Mouse (Mus musculus) urinary bladder, adult 2 months (tissue): Measurements from ENCODE around the gene Rabac1. TPM values are rescaled to one million over a fixed set of nuclear protein-coding genes. Genes with fewer than 3 reads are reported as not detected.

Experiments used
- DNase-seq: peaks from one replicate; pipeline ENCODE4 v3.0.0; 2022; ENCODE audit warnings: low spot score
- polyA plus RNA-seq: library from polyadenylated mRNA; depleted of rRNA; stranded (reverse); fragments of >200 nt; gene quantifications from 2 replicates; pipeline ENCODE4 v1.2.3, GENCODE M21; 2012; rRNA removed

Gene Rabac1
- 367 and 429 TPM in 2 replicates for polyA plus RNA-seq

GRCm38 (mm10) chr7:24971972-24972893 lies at the start of gene Rabac1:
Rabac1 (minus strand) TSS chr7:24972754.
- peak; percentile 86 for DNase-seq

GRCm38 (mm10) chr7:25011592-25011991 lies 39.0 kb upstream of the Rabac1 start:
- DNase-seq = no peak

GRCm38 (mm10) chr7:25010090-25010913 lies 37.7 kb upstream of the Rabac1 start:
- no peak for DNase-seq

- no peak for DNase-seq
Observed at GRCm38 (mm10) chr7:25009099-25009700, 36.6 kb upstream of the Rabac1 start.

GRCm38 (mm10) chr7:25008635-25009034 lies 36.1 kb upstream of the Rabac1 start:
- no peak for DNase-seq

GRCm38 (mm10) chr7:25007609-25008374 lies 35.2 kb upstream of the Rabac1 start:
- no peak for DNase-seq

GRCm38 (mm10) chr7:25006586-25007364 lies 34.2 kb upstream of the Rabac1 start:
- no peak for DNase-seq

- DNase-seq = no peak
Observed at GRCm38 (mm10) chr7:25006171-25006570, 33.6 kb upstream of the Rabac1 start.

GRCm38 (mm10) chr7:25005421-25006065 lies 33.0 kb upstream of the Rabac1 start, which contains the start of gene Atp1a3:
Atp1a3 (minus strand) TSS chr7:25005958.
- DNase-seq = no peak

- DNase-seq = no peak
Observed at GRCm38 (mm10) chr7:25004806-25005205, 32.3 kb upstream of the Rabac1 start.

GRCm38 (mm10) chr7:25003820-25004388 lies 31.4 kb upstream of the Rabac1 start:
- DNase-seq = no peak

- no peak for DNase-seq
Observed at GRCm38 (mm10) chr7:25003291-25003690, 30.7 kb upstream of the Rabac1 start.

GRCm38 (mm10) chr7:25000711-25001110 lies 28.2 kb upstream of the Rabac1 start:
- DNase-seq = no peak

- DNase-seq = no peak
Observed at GRCm38 (mm10) chr7:25000211-25000610, 27.7 kb upstream of the Rabac1 start.

- no peak for DNase-seq
Observed at GRCm38 (mm10) chr7:24993081-24993480, 20.5 kb upstream of the Rabac1 start.

GRCm38 (mm10) chr7:24990478-24990877 lies 17.9 kb upstream of the Rabac1 start:
- DNase-seq = no peak

- DNase-seq = no peak
Observed at GRCm38 (mm10) chr7:24987941-24988340, 15.4 kb upstream of the Rabac1 start.

GRCm38 (mm10) chr7:24985799-24986198 lies 13.2 kb upstream of the Rabac1 start:
- DNase-seq = no peak

GRCm38 (mm10) chr7:24984307-24984706 lies 11.8 kb upstream of the Rabac1 start:
- no peak for DNase-seq

- no peak for DNase-seq
Observed at GRCm38 (mm10) chr7:24983396-24983795, 10.8 kb upstream of the Rabac1 start.
